ENCODE assay signal across 22 mouse cellular contexts in genomic region chr1:152445925-152446324, GRCm38 (mm10). TPM values are rescaled to one million over a fixed set of nuclear protein-coding genes. Genes with fewer than 3 reads are reported as not detected.
DNase-seq lines count a peak whose midpoint lies in the region; ATAC-seq lines count a peak whose summit lies in the region.
"Had no signal": no experiment of that assay in that cellular context is flagged by ENCODE, and none has a peak within 500 bp of the region (broad histone marks: within the 10 kb centered on the region; RNA-seq: fewer than 3 reads in every experiment).

No protein-coding gene starts in this region.

- H3K27ac ChIP-seq in heart, embryonic 13.5 days (replicated peaks): no peak overlapping the region
- H3K27ac ChIP-seq in heart, embryonic 11.5 days (ENCODE audit: low read depth, low read length): no peak overlapping the region
- no peak overlapping the region for H3K27ac ChIP-seq in intestine, embryonic 15.5 days
- H3K27ac ChIP-seq: embryonic facial prominence, embryonic 13.5 days; forebrain, embryonic 12.5 days; heart, embryonic 10.5 days; hindbrain, embryonic 10.5 days; hindbrain, embryonic 14.5 days had no signal

- no peak for ATAC-seq in heart, embryonic 13.5 days (ENCODE audit: extremely low read depth, insufficient number of reproducible peaks, low FRiP score, low TSS enrichment)
- no peak for ATAC-seq in heart, embryonic 11.5 days (replicated peaks; ENCODE audit: insufficient number of reproducible peaks, low FRiP score, low TSS enrichment)
- ATAC-seq in intestine, embryonic 15.5 days: no peak
- ATAC-seq: CD4-positive, CD25-positive, alpha-beta regulatory T cell, adult 4 months; forebrain, embryonic 16.5 days had no signal

- 64% methylated on average over 6 of the region's 6 CpGs for WGBS in heart, embryonic 13.5 days
- WGBS in heart, embryonic 11.5 days (ENCODE audit: insufficient replicate concordance): 72% methylated on average over 6 of the region's 6 CpGs
- WGBS in intestine, embryonic 15.5 days: 61% methylated on average over 6 of the region's 6 CpGs

- H3K27me3 ChIP-seq in heart, embryonic 13.5 days (replicated peaks): no peaks in the 10 kb centered on the region
- no peaks in the 10 kb centered on the region for H3K27me3 ChIP-seq in heart, embryonic 11.5 days (ENCODE audit: control insufficient read depth, insufficient read depth, low read length)
- no peaks in the 10 kb centered on the region for H3K27me3 ChIP-seq in intestine, embryonic 15.5 days (replicated peaks)
- H3K27me3 ChIP-seq: embryonic facial prominence, embryonic 13.5 days; forebrain, embryonic 12.5 days had no signal

- no peaks in the 10 kb centered on the region for H3K36me3 ChIP-seq in heart, embryonic 13.5 days
- H3K36me3 ChIP-seq in heart, embryonic 11.5 days (ENCODE audit: control insufficient read depth, insufficient read depth, low read length): no peaks in the 10 kb centered on the region
- no peaks in the 10 kb centered on the region for H3K36me3 ChIP-seq in intestine, embryonic 15.5 days
- H3K36me3 ChIP-seq: embryonic facial prominence, embryonic 13.5 days; forebrain, embryonic 12.5 days; G1E; heart, embryonic 10.5 days; hindbrain, embryonic 10.5 days had no signal

- no peak overlapping the region for H3K4me3 ChIP-seq in heart, embryonic 13.5 days
- no peak overlapping the region for H3K4me3 ChIP-seq in heart, embryonic 11.5 days (ENCODE audit: low read depth, low read length)
- no peak overlapping the region for H3K4me3 ChIP-seq in intestine, embryonic 15.5 days (replicated peaks)
- H3K4me3 ChIP-seq: embryonic facial prominence, embryonic 13.5 days; forebrain, embryonic 12.5 days; heart, embryonic 10.5 days; hindbrain, embryonic 10.5 days had no signal

- H3K9me3 ChIP-seq in heart, embryonic 13.5 days: no peaks in the 10 kb centered on the region
- no peaks in the 10 kb centered on the region for H3K9me3 ChIP-seq in heart, embryonic 11.5 days (replicated peaks; ENCODE audit: control insufficient read depth, low read length)
- no peaks in the 10 kb centered on the region for H3K9me3 ChIP-seq in intestine, embryonic 15.5 days
- H3K9me3 ChIP-seq: embryonic facial prominence, embryonic 13.5 days; forebrain, embryonic 12.5 days; heart, embryonic 10.5 days; hindbrain, embryonic 10.5 days had no signal

- DNase-seq in kidney, adult 9 months: peak; percentile 85
- DNase-seq in kidney, postnatal 10 days: peak; percentile 26
- no peak for DNase-seq in MN1 (ENCODE audit: low spot score)
- DNase-seq in adrenal gland, adult 2 months: no peak
- DNase-seq: adrenal gland, postnatal 14 days; B cell, adult 2 months; cerebellum, adult 11-12 months; cerebellum, adult 9-10 months; cerebellum, postnatal 25 days; gastrocnemius, postnatal 10 days; heart, adult 18-20 months had no signal

- H3K4me1 ChIP-seq in heart, embryonic 13.5 days: peaks cover 9% of the 10 kb centered on the region
- no peaks in the 10 kb centered on the region; the same call in 1 of the 2 replicates for H3K4me1 ChIP-seq in heart, embryonic 11.5 days (ENCODE audit: control insufficient read depth, insufficient read depth, low read length)
- no peaks in the 10 kb centered on the region for H3K4me1 ChIP-seq in intestine, embryonic 15.5 days (replicated peaks)
- H3K4me1 ChIP-seq: embryonic facial prominence, embryonic 13.5 days; forebrain, embryonic 12.5 days; hindbrain, embryonic 10.5 days had no signal

- H3K4me2 ChIP-seq in heart, embryonic 13.5 days: peak overlapping the region; percentile 33; the same call in 1 of the 2 replicates
- H3K4me2 ChIP-seq in heart, embryonic 11.5 days: no peak overlapping the region
- H3K4me2 ChIP-seq in intestine, embryonic 15.5 days (replicated peaks): no peak overlapping the region
- H3K4me2 ChIP-seq: embryonic facial prominence, embryonic 13.5 days; forebrain, embryonic 12.5 days; hindbrain, embryonic 14.5 days had no signal

- no peak overlapping the region for H3K9ac ChIP-seq in heart, embryonic 13.5 days
- no peak overlapping the region for H3K9ac ChIP-seq in heart, embryonic 11.5 days (ENCODE audit: low read depth, low read length)
- no peak overlapping the region for H3K9ac ChIP-seq in intestine, embryonic 15.5 days
- H3K9ac ChIP-seq: embryonic facial prominence, embryonic 13.5 days; forebrain, embryonic 12.5 days; hindbrain, embryonic 14.5 days had no signal

RNA-seq across cellular contexts. Expression of gene Colgalt2, which starts 46.3 kb away (rescaled TPM):
- polyA plus RNA-seq in heart, embryonic 13.5 days (2015; fragmentation: Nextera tagmentation; extraction: Ambion mirVana): 3.0 and 3.2 TPM in 2 replicates
- 3.5 and 4.5 TPM in 2 replicates for polyA plus RNA-seq in heart, embryonic 11.5 days (2014; fragmentation: Nextera tagmentation; extraction: Ambion mirVana)
- 1.4 and 1.5 TPM in 2 replicates for polyA plus RNA-seq in intestine, embryonic 15.5 days (2015; fragmentation: Nextera tagmentation; extraction: Ambion mirVana)
- 1 to 10 TPM; 3.0 to 3.8 TPM for total RNA-seq in adrenal gland, adult 2 months (2021)
- 3.9 and 5.2 TPM in 2 replicates for polyA plus RNA-seq in adrenal gland, adult 2 months (2012; rRNA removed)
- polyA plus RNA-seq: CD4-positive, CD25-positive, alpha-beta regulatory T cell, adult 4 months; G1E had no signal

RNA-seq across cellular contexts. Expression of gene Tsen15, which starts 59.4 kb away (rescaled TPM):
- 59.0 and 66.5 TPM in 2 replicates for polyA plus RNA-seq in heart, embryonic 13.5 days (2015; fragmentation: Nextera tagmentation; extraction: Ambion mirVana)
- polyA plus RNA-seq in heart, embryonic 11.5 days (2014; fragmentation: Nextera tagmentation; extraction: Ambion mirVana): 68.3 and 74.5 TPM in 2 replicates
- 70.2 and 74.4 TPM in 2 replicates for polyA plus RNA-seq in intestine, embryonic 15.5 days (2015; fragmentation: Nextera tagmentation; extraction: Ambion mirVana)
- total RNA-seq in adrenal gland, adult 2 months (2021): 10 to 100 TPM; 21.4 to 27.6 TPM
- 10.6 and 11.6 TPM in 2 replicates for polyA plus RNA-seq in adrenal gland, adult 2 months (2012; rRNA removed)

Comparison
In these comparisons a context has a peak if more than half of its experiments do, and no peak if none do; other contexts are left out.
1. DNase-seq: peak in kidney, adult 9 months (single experiment) and kidney, postnatal 10 days (single experiment); none in MN1 (single experiment) and adrenal gland, adult 2 months (single experiment).